Mouse (Mus musculus): ENCODE results near the gene Vmn2r73.
"Not testable (repeated sequence)": the region's sequence is repeated elsewhere in the genome, so short reads cannot be mapped to it uniquely, and the experiment has no call there.

Gene Vmn2r73

GRCm38 (mm10) chr7:85876166-85876565, at the start of gene Vmn2r73:
Gene Vmn2r73 (minus strand): TSS chr7:85876266.
- no peak for DNase-seq

- no peak for DNase-seq
Observed at GRCm38 (mm10) chr7:85840090-85840948, 35.7 kb downstream of the Vmn2r73 start.

- not testable (repeated sequence) for DNase-seq
Observed at GRCm38 (mm10) chr7:85818092-85818491, 58.0 kb downstream of the Vmn2r73 start.

Measured in kidney, postnatal 14 days (tissue).